Mouse (Mus musculus) megakaryocyte, embryonic 14.5 days (primary cell): ENCODE results near the gene Edc4.

Experiments
- FLI1 ChIP-seq: IDR thresholded peaks from 2 replicates; pipeline ENCODE4 v1.6.1; 2012; ENCODE audit warnings: low read length, inconsistent platforms, mixed read lengths
- GATA1 ChIP-seq: IDR thresholded peaks from 3 replicates; pipeline ENCODE4 v1.6.1; 2012; ENCODE audit warnings: mixed read lengths, low read length, inconsistent platforms, borderline replicate concordance

DNA sequence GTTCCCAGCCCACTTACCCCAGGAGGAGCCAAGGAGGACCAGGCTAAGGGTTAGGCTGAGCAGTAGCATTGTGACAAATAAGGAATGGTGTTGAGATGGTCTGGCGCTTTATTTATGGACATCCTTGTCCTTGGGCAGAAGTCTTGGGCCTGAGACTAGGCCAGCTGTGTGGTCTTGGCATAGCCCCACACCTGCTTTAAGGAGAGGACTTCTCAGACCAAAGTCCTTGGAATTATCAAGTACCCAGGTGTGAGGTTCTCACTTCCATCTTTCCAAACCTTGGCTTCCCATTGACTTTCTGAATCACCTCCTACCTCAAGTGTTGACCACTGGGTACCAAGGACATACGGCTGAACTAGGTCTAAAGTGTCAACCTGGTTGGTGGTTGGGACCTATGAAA is 53.1 kb downstream of the Edc4 start, which contains the start of gene Ctrl:
- TF ChIP-seq GATA1 (no peak), FLI1 (no peak)
